In genomic region chr9:77636450-77636951, GRCm38 (mm10) we compare ENCODE assay signal across 14 mouse cellular contexts. TPM values are rescaled to one million over a fixed set of nuclear protein-coding genes. Genes with fewer than 3 reads are reported as not detected.
DNase-seq lines count a peak whose midpoint lies in the region; ATAC-seq lines count a peak whose summit lies in the region.
"Had no signal": no experiment of that assay in that cellular context is flagged by ENCODE, and none has a peak within 500 bp of the region (broad histone marks: within the 10 kb centered on the region; RNA-seq: fewer than 3 reads in every experiment).

Gene Klhl31 (plus strand): TSS chr9:77636500.

- no peak for DNase-seq in lung, postnatal 4 days
- peak; percentile 63 for DNase-seq in gastrocnemius, postnatal 14 days
- DNase-seq in heart, postnatal 14 days, result peak; percentile 46 to 54
- no peak for DNase-seq in cerebellum, adult 9-11 months
- DNase-seq in B cell, adult 2 months, result no peak
- no peak for DNase-seq in hindbrain, embryonic 11.5 days (ENCODE audit: low spot score)
- DNase-seq: cerebellum, adult 8-10 months; layer of hippocampus, adult 9-11 months; lung, postnatal 10 days had no signal

- no peaks in the 10 kb centered on the region for H3K36me3 ChIP-seq in lung, embryonic 16.5 days (ENCODE audit: control insufficient read depth, insufficient read depth, low read length)
- no peaks in the 10 kb centered on the region for H3K36me3 ChIP-seq in limb, embryonic 15.5 days
- no peaks in the 10 kb centered on the region for H3K36me3 ChIP-seq in hindbrain, embryonic 11.5 days (ENCODE audit: control insufficient read depth, insufficient read depth, low read length)
- H3K36me3 ChIP-seq: stomach, embryonic 15.5 days had no signal

- H3K9me3 ChIP-seq in lung, embryonic 16.5 days (ENCODE audit: control insufficient read depth, low read length), result no peaks in the 10 kb centered on the region
- no peaks in the 10 kb centered on the region for H3K9me3 ChIP-seq in limb, embryonic 15.5 days
- no peaks in the 10 kb centered on the region for H3K9me3 ChIP-seq in hindbrain, embryonic 11.5 days (ENCODE audit: control insufficient read depth, low read length)
- H3K9me3 ChIP-seq: stomach, embryonic 15.5 days had no signal

- H3K4me1 ChIP-seq in lung, embryonic 16.5 days (replicated peaks; ENCODE audit: control insufficient read depth, insufficient read depth, low read length), result 0 out of 2 replicates have a peak, but pooled peaks cover 2% of the 10 kb centered on the region
- H3K4me1 ChIP-seq in limb, embryonic 15.5 days, result no peaks in the 10 kb centered on the region
- no peaks in the 10 kb centered on the region for H3K4me1 ChIP-seq in hindbrain, embryonic 11.5 days (replicated peaks; ENCODE audit: control insufficient read depth, insufficient read depth, low read length)
- H3K4me1 ChIP-seq: stomach, embryonic 15.5 days had no signal

- peak; percentile 56 for ATAC-seq in lung, embryonic 16.5 days (ENCODE audit: low read depth)
- peak; percentile 55; the same call in 1 of the 2 replicates for ATAC-seq in limb, embryonic 15.5 days (ENCODE audit: insufficient number of reproducible peaks, low FRiP score, low TSS enrichment, low read depth)
- no peak for ATAC-seq in hindbrain, embryonic 11.5 days (ENCODE audit: low FRiP score)

- H3K27me3 ChIP-seq in lung, embryonic 16.5 days (ENCODE audit: control insufficient read depth, insufficient read depth, low read depth, low read length), result no peaks in the 10 kb centered on the region
- H3K27me3 ChIP-seq in limb, embryonic 15.5 days, result no peaks in the 10 kb centered on the region
- H3K27me3 ChIP-seq in hindbrain, embryonic 11.5 days (ENCODE audit: control insufficient read depth, insufficient read depth, low read length), result no peaks in the 10 kb centered on the region
- H3K27me3 ChIP-seq: CH12.LX; stomach, embryonic 15.5 days had no signal

- H3K27ac ChIP-seq in lung, embryonic 16.5 days (ENCODE audit: low read length), result no peak within 1 kb of the TSS
- H3K27ac ChIP-seq in limb, embryonic 15.5 days, result peak within 1 kb of the TSS; percentile 35; the same call in 1 of the 2 replicates
- H3K27ac ChIP-seq in hindbrain, embryonic 11.5 days (ENCODE audit: low read depth, low read length), result no peak within 1 kb of the TSS
- H3K27ac ChIP-seq: stomach, embryonic 15.5 days had no signal

- no peak within 1 kb of the TSS for H3K4me3 ChIP-seq in lung, embryonic 16.5 days (ENCODE audit: low read length)
- H3K4me3 ChIP-seq in limb, embryonic 15.5 days, result no peak within 1 kb of the TSS
- H3K4me3 ChIP-seq in hindbrain, embryonic 11.5 days (ENCODE audit: low read depth, low read length), result no peak within 1 kb of the TSS
- H3K4me3 ChIP-seq: stomach, embryonic 15.5 days had no signal

- no peak within 1 kb of the TSS for H3K9ac ChIP-seq in lung, embryonic 16.5 days (ENCODE audit: low read length)
- no peak within 1 kb of the TSS for H3K9ac ChIP-seq in limb, embryonic 15.5 days
- H3K9ac ChIP-seq in hindbrain, embryonic 11.5 days (ENCODE audit: low read depth, low read length), result no peak within 1 kb of the TSS
- H3K9ac ChIP-seq: stomach, embryonic 15.5 days had no signal

- H3K4me2 ChIP-seq in lung, embryonic 16.5 days (ENCODE audit: low read depth, low read length), result peak within 1 kb of the TSS; percentile 33; the same call in 1 of the 2 replicates
- H3K4me2 ChIP-seq in limb, embryonic 15.5 days, result no peak within 1 kb of the TSS
- H3K4me2 ChIP-seq in hindbrain, embryonic 11.5 days (replicated peaks; ENCODE audit: low read depth, low read length), result no peak within 1 kb of the TSS
- H3K4me2 ChIP-seq: stomach, embryonic 15.5 days had no signal

- 13% methylated on average over 10 of the region's 10 CpGs for WGBS in lung, embryonic 16.5 days
- WGBS in limb, embryonic 15.5 days, result 33% methylated on average over 10 of the region's 10 CpGs
- 61% methylated on average over 10 of the region's 10 CpGs for WGBS in hindbrain, embryonic 11.5 days

- intact Hi-C loops in gastrocnemius, postnatal 14 days (cut with DNase I; ENCODE audit: low total_unique reads), result no loop called here
- intact Hi-C loops in heart, postnatal 14 days (cut with DNase I), result no loop called here

RNA-seq across cellular contexts. Expression of gene Klhl31, which starts in this region (rescaled TPM):
- polyA plus RNA-seq in lung, embryonic 16.5 days (2015; fragmentation: Nextera tagmentation; extraction: Ambion mirVana), result 1.5 and 2.7 TPM in 2 replicates
- 100 to 1,000 TPM; 489 to 543 TPM for total RNA-seq in gastrocnemius, postnatal 14 days (2021)
- total RNA-seq in heart, postnatal 14 days (2021), result 100 to 1,000 TPM; 123 to 134 TPM
- polyA plus RNA-seq in limb, embryonic 15.5 days (2015; fragmentation: Nextera tagmentation; extraction: Ambion mirVana), result 10.3 and 30.3 TPM in 2 replicates
- 1.1 and 1.6 TPM in 2 replicates for polyA plus RNA-seq in hindbrain, embryonic 11.5 days (2014; fragmentation: Nextera tagmentation; extraction: Ambion mirVana)
- total RNA-seq: CH12.LX; neutrophil, adult 5-6 weeks had no signal

Comparison
In these comparisons a context has a peak if more than half of its experiments do, and no peak if none do; other contexts are left out.
1. DNase-seq: peak in gastrocnemius, postnatal 14 days (single experiment) and heart, postnatal 14 days (2 of 2); none in lung, postnatal 4 days (0 of 2), cerebellum, adult 9-11 months (single experiment), B cell, adult 2 months (0 of 2) and hindbrain, embryonic 11.5 days (single experiment).